Mouse (Mus musculus) forebrain, embryonic 14.5 days (tissue): ENCODE measurements around the gene Zbtb7b. TPM values are rescaled to one million over a fixed set of nuclear protein-coding genes. Genes with fewer than 3 reads are reported as not detected.

ENCODE experiments used
- ATAC-seq: fragments of 200-750 bp; cut with Nextera tagmentation; 2 replicates; pipeline ENCODE4 v1.8.0; 2017; ENCODE audit warnings: mild to moderate bottlenecking, moderate library complexity
- DNase-seq: peaks from one replicate; pipeline ENCODE4 v3.0.0-alpha.2; 2015; ENCODE audit warnings: low spot score
- H3K27ac ChIP-seq: fragments of 300-500 bp; sonication (generic); 2 replicates; pipeline ENCODE4 v1.5.1; 2014; ENCODE audit warnings: low read depth, mild to moderate bottlenecking, control low read depth, low read length, moderate library complexity
- H3K27me3 ChIP-seq: fragments of 300-500 bp; sonication (generic); replicated peaks from 2 replicates; pipeline ENCODE4 v1.6.1; 2014; ENCODE audit warnings: low read length, control low read depth, mixed read lengths; ENCODE audit not compliant: control insufficient read depth, insufficient read depth
- H3K36me3 ChIP-seq: fragments of 300-500 bp; sonication (generic); 2 replicates; pipeline ENCODE4 v1.6.1; 2014; ENCODE audit warnings: low read length, control low read depth; ENCODE audit not compliant: control insufficient read depth, insufficient read depth
- H3K4me1 ChIP-seq: fragments of 300-500 bp; sonication (generic); 2 replicates; pipeline ENCODE4 v1.6.1; 2014; ENCODE audit warnings: antibody characterized with exemption, low read length, control low read depth; ENCODE audit not compliant: control insufficient read depth, insufficient read depth
- H3K4me2 ChIP-seq: fragments of 300-500 bp; sonication (generic); 2 replicates; pipeline ENCODE4 v1.6.1; 2014; ENCODE audit warnings: mild to moderate bottlenecking, control low read depth, low read length
- H3K4me3 ChIP-seq: fragments of 300-500 bp; sonication (generic); 2 replicates; pipeline ENCODE4 v1.5.1; 2014; ENCODE audit warnings: low read depth, low read length, control low read depth
- H3K9ac ChIP-seq: fragments of 300-500 bp; sonication (generic); 2 replicates; pipeline ENCODE4 v1.6.1; 2014; ENCODE audit warnings: mild to moderate bottlenecking, low read length, control low read depth, moderate library complexity
- H3K9me3 ChIP-seq: fragments of 300-500 bp; sonication (generic); replicated peaks from 2 replicates; pipeline ENCODE4 v1.6.1; 2016; ENCODE audit warnings: low read length, control low read depth, mixed read lengths; ENCODE audit not compliant: control insufficient read depth
- WGBS: fragments of 180-500 bp; shearing (Covaris S2); extraction: QIAGEN DNeasy Blood & Tissue Kit; methylation state at CpG from one replicate; pipeline ENCODE4 v1.1.7; 2014; 5-methylcytosine and 5-hydroxymethylcytosine counted together
- polyA plus RNA-seq: library from polyadenylated mRNA; unstranded; fragments of >200 nt; fragmentation: Nextera tagmentation; extraction: Ambion mirVana; gene quantifications from 2 replicates; pipeline ENCODE4 v1.2.1, GENCODE M21; 2014

Gene Zbtb7b
- polyA plus RNA-seq, 1 experiment from 2014 or later, result 0.28 TPM

DNA sequence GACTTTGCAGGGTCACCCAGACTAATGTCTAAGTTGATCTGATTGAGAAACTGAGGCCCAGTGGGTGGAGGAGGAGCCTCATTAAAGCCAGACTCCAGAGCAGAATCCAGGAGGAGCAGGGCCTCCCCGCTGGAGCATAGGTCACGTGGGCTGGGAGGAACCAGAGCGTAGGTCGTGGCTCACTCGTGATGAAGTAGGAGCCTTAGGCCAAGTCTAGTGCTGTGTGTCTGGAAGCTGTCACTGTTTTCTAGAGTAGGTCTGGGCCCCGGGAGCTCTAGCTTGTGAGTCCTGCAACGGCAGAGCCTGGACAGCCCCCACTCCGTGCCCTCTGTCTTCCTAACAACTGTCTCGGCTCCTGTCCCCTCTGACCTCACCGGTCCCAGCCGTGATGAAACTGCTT lies 27.2 kb downstream of the Zbtb7b start:
- H3K4me3 ChIP-seq, result no peak overlapping the region
- no peak overlapping the region for H3K4me2 ChIP-seq
- H3K36me3 ChIP-seq, result no peaks in the 10 kb centered on the region
- H3K27me3 ChIP-seq, result no peaks in the 10 kb centered on the region
- no peaks in the 10 kb centered on the region for H3K4me1 ChIP-seq
- H3K9me3 ChIP-seq, result no peaks in the 10 kb centered on the region
- 83% methylated on average over 11 of the region's 11 CpGs for WGBS
- ATAC-seq (no peak), DNase-seq (no peak)
- no peak overlapping the region for H3K27ac ChIP-seq
- H3K9ac ChIP-seq, result no peak overlapping the region

DNA sequence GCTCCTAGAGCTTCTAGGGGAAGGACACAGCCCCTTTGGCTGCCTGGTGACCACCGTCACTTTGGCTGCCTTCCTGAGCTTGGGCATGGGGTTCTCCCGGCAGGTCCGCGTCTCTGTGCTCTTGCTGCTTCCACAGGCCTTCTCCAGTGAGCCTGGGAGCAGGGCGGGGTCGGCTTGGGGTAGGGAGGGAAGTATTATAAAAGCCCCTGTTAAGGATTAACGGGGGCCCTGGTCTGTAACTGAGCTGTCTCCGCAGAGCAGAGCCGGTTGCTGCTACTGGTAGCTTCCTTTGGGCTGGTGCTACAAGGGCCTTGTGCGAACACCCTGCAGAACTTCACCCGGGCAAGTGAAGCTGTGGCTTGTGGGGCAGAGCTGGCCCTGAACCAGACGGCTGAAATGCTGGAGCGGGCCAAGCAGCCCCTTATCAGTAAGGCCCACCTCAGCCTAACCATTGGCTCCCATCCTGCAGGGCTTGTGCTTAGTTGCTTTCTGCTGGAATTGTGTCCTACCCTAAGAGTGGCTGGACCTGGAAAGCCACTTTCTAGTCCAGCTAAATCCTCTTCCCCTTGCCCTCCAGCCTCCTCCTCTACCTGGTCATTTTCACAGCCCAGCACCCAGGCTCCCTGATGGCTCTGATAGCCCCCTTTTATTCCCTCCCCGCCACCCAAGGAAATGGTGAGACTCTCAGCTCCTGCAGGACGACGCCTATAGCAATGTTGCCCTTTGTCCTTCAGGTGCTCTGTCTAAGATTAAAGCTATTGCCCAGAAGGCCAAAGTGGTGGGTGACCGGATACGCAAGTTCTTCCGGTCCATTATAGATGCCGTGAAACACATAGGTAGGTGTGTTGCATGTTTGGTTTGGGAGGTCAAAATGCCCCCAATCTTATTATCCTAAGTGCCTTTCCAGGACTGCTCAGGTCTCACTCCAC lies 28.8 kb downstream of the Zbtb7b start:
- ATAC-seq (no peak), DNase-seq (no peak)
- no peaks in the 10 kb centered on the region for H3K4me1 ChIP-seq
- WGBS, result 75% methylated on average over 20 of the region's 20 CpGs
- H3K4me3 ChIP-seq, result no peak overlapping the region
- H3K36me3 ChIP-seq, result no peaks in the 10 kb centered on the region
- no peaks in the 10 kb centered on the region for H3K27me3 ChIP-seq
- no peak overlapping the region for H3K9ac ChIP-seq
- H3K4me2 ChIP-seq, result no peak overlapping the region
- H3K27ac ChIP-seq, result no peak overlapping the region
- no peaks in the 10 kb centered on the region for H3K9me3 ChIP-seq

DNA sequence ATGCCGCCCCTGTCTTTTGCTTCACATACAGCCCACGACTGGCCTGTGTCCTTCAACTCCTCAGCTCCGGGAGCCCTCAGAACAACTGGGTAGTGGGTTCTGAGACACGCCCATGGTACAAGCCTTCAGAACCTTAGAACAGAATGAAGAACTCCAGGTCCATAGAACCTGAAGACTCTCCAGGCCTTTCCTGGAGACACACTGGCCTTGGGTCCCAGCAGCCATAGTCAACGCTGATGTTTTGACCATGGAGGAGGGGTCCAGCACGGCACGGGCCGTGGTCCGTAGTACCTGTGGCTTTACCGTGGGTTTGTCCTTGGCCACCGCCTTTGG lies 29.5 kb downstream of the Zbtb7b start, which contains the start of gene Dcst1:
Gene Dcst1 (minus strand): TSS at position 101 of the 333 bp plus-strand sequence.
- no peak for DNase-seq
- no peak within 1 kb of the TSS for H3K4me3 ChIP-seq
- no peaks in the 10 kb centered on the region for H3K9me3 ChIP-seq
- no peaks in the 10 kb centered on the region for H3K36me3 ChIP-seq
- no peak within 1 kb of the TSS for H3K4me2 ChIP-seq
- no peaks in the 10 kb centered on the region for H3K27me3 ChIP-seq
- no peaks in the 10 kb centered on the region for H3K4me1 ChIP-seq
- H3K27ac ChIP-seq, result no peak within 1 kb of the TSS
- H3K9ac ChIP-seq, result no peak within 1 kb of the TSS
- WGBS, result 87% methylated on average over 11 of the region's 11 CpGs
- ATAC-seq, result no peak

DNA sequence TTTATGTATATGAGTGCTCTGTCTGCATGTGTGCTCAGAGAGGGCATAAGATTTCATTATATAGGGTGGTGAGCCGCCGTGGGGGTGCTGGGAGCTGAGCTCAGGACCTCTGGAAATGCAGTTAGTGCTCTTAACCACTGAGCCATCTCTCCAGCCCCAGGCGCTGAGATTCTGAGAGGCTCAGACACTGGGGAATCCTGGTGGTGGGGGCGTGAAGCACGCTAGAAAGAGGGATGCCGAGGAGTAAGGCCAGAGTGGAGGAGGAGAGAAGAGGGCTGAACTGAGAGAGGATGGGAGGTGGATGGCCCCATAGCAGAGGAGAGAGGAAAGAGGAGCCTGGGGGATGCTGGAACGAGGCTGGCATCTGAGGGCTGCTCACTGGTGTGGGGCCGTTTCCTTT lies 29.9 kb downstream of the Zbtb7b start:
- no peaks in the 10 kb centered on the region for H3K9me3 ChIP-seq
- no peak overlapping the region for H3K4me3 ChIP-seq
- H3K4me1 ChIP-seq, result no peaks in the 10 kb centered on the region
- H3K27ac ChIP-seq, result no peak overlapping the region
- H3K4me2 ChIP-seq, result no peak overlapping the region
- WGBS, result 51% methylated on average over 8 of the region's 8 CpGs
- H3K36me3 ChIP-seq, result no peaks in the 10 kb centered on the region
- H3K27me3 ChIP-seq, result no peaks in the 10 kb centered on the region
- H3K9ac ChIP-seq, result no peak overlapping the region
- DNase-seq, result no peak
- ATAC-seq, result no peak

DNA sequence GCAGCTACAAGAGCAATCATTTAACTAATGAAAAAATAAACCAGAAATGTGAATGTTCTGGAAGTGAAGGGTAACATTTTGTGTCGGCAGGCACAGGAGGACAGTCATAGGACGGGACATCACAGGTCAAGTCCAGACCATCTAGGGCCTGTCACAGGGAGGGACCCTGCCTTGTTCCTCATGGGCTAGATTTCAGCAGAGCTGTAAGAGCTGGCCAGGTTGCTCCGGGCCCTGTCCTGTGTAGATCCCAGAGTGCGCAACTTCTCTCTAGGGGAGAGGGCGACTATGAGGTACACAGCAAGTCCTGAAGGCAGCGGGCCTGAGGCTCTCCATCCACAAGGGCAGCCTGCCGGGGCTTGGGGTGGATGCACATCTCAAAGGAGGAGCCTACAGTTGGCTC lies 32.9 kb downstream of the Zbtb7b start, which contains the start of gene Dcst2:
Gene Dcst2 (plus strand): TSS at position 301 of the 400 bp plus-strand sequence.
- Histone ChIP-seq H3K4me3 (no peak within 1 kb of the TSS), H3K4me1 (no peaks in the 10 kb centered on the region), H3K36me3 (no peaks in the 10 kb centered on the region), H3K9me3 (no peaks in the 10 kb centered on the region), H3K27me3 (no peaks in the 10 kb centered on the region), H3K27ac (no peak within 1 kb of the TSS), H3K9ac (no peak within 1 kb of the TSS), H3K4me2 (no peak within 1 kb of the TSS)
- DNase-seq, result no peak
- WGBS, result 83% methylated on average over 7 of the region's 7 CpGs
- ATAC-seq, result no peak

DNA sequence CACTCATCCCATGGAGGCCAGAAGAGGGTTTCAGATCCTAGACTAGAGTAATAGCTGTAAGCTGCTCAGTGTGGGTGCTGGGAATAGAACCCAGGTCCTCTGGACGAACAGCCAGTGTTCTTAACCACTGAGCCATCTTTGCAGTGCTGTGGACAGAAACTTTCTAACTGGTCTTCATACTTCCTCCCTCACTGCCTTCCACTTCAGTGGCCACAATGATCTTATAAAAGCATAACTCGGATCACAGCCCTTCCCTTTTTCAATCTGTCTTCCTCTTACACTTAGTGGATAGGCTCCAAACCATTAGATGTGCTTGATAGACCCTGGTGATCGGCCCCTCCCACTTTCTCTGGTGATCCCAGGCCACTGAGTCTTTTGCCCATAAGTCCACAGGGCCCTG lies 34.3 kb downstream of the Zbtb7b start:
- H3K4me2 ChIP-seq, result no peak overlapping the region
- no peak overlapping the region for H3K4me3 ChIP-seq
- H3K27me3 ChIP-seq, result no peaks in the 10 kb centered on the region
- no peak overlapping the region for H3K9ac ChIP-seq
- no peaks in the 10 kb centered on the region for H3K9me3 ChIP-seq
- no peak overlapping the region for H3K27ac ChIP-seq
- DNase-seq, result no peak
- ATAC-seq, result no peak
- H3K4me1 ChIP-seq, result no peaks in the 10 kb centered on the region
- 71% methylated on average over 3 of the region's 3 CpGs for WGBS
- no peaks in the 10 kb centered on the region for H3K36me3 ChIP-seq

DNA sequence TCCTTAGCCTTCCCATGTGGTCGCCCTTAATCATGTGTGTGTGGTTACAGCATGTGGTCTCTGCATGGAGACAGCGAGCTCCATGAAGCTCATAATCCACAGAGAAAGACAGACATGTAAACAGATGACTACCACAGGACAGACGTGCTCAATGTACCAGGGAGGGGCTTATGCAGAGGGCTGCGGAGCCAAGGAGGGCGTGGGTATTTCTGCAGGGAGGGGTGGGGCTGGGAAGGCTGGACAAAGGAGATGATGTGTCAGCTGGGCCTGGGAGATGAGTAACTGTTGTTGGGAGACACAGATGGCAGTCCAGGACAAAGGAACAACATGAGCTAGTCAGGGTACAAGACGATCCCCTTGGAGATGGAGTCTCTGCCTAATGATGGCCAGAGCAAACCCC lies 34.9 kb downstream of the Zbtb7b start:
- Histone ChIP-seq H3K27me3 (no peaks in the 10 kb centered on the region), H3K4me1 (no peaks in the 10 kb centered on the region), H3K36me3 (no peaks in the 10 kb centered on the region), H3K9ac (no peak overlapping the region), H3K9me3 (no peaks in the 10 kb centered on the region), H3K4me2 (no peak overlapping the region), H3K4me3 (no peak overlapping the region), H3K27ac (no peak overlapping the region)
- no peak for ATAC-seq
- no peak for DNase-seq
- 74% methylated on average over 6 of the region's 6 CpGs for WGBS

DNA sequence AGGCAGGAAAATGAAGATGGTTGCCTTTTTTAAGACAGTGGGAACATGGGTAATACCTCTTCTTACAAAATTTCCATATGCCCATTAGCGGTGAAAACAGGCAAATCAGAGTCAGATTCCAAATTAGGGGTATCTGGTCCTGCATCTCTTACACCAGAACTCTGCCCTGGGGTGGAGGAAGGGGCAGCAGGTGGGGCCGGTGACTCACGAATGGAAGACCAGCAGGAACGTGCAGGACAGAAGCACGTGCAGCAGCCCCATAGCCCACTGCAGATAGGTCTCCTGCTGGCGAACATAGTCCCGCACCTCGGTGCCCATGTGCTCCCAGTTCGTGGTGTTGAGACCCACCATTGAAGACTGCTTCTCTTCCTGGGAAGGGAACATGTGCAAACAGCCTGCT lies 38.5 kb downstream of the Zbtb7b start:
- WGBS, result 65% methylated on average over 9 of the region's 9 CpGs

DNA sequence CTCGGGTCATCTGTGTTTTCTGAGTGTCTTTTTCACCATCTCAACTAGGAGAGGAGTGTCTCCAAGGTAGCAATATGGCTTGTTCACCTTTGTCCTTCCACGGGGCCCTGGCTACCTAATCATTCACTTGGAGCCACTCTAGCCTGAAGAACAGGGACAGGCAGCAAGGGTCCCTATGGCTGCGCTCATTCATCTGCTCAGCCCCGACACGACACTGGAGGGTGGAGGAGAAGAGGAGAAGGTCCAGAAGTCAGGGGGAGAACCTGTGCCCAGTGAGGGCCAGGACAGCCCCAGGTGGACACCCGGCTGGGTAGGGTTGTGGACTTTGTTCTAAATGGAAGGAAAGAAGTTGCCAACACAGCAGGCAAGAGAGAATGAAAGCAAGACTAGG lies 39.1 kb downstream of the Zbtb7b start:
- 78% methylated on average over 6 of the region's 6 CpGs for WGBS
- Histone ChIP-seq H3K9me3 (no peaks in the 10 kb centered on the region), H3K27me3 (no peaks in the 10 kb centered on the region), H3K4me3 (no peak overlapping the region), H3K4me1 (no peaks in the 10 kb centered on the region), H3K27ac (no peak overlapping the region), H3K36me3 (no peaks in the 10 kb centered on the region), H3K4me2 (no peak overlapping the region), H3K9ac (no peak overlapping the region)
- no peak for ATAC-seq
- no peak for DNase-seq

More for the DNA sequence above, 38.5 kb downstream of the Zbtb7b start:
- H3K4me3 ChIP-seq, result no peak overlapping the region
- no peak for ATAC-seq
- no peaks in the 10 kb centered on the region for H3K9me3 ChIP-seq
- no peaks in the 10 kb centered on the region for H3K4me1 ChIP-seq
- DNase-seq, result no peak
- no peaks in the 10 kb centered on the region for H3K36me3 ChIP-seq
- no peak overlapping the region for H3K27ac ChIP-seq
- H3K4me2 ChIP-seq, result no peak overlapping the region
- no peak overlapping the region for H3K9ac ChIP-seq
- H3K27me3 ChIP-seq, result no peaks in the 10 kb centered on the region
